Mouse (Mus musculus): ENCODE results near the gene Rpa2.

The Rpa2 gene

DNA sequence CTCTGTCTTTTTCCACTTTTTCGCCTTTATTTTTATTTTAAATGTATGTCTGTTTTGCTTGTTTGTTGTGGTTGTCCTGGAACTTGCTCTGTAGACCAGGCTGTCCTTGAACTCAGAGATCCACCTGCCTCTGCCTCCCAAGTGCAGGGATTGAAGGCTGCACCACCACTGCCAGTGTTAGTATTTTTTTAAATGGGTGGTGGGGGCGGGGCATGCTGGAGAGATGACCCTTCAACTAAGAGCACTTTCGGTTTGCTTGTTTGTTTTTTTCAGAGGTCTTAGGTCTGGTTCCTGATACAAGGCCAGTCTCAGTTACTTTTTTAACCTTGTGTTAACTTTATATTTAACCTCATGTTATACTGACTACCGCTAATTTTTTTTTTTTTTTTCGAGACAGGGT is 37.0 kb downstream of the Rpa2 start:
- no peak for DNase-seq

- no peak for DNase-seq
Measured at GRCm38 (mm10) chr4:132805599-132806197, 37.6 kb downstream of the Rpa2 start.

GRCm38 (mm10) chr4:132806620-132807191 is 38.6 kb downstream of the Rpa2 start:
- DNase-seq: no peak

DNA sequence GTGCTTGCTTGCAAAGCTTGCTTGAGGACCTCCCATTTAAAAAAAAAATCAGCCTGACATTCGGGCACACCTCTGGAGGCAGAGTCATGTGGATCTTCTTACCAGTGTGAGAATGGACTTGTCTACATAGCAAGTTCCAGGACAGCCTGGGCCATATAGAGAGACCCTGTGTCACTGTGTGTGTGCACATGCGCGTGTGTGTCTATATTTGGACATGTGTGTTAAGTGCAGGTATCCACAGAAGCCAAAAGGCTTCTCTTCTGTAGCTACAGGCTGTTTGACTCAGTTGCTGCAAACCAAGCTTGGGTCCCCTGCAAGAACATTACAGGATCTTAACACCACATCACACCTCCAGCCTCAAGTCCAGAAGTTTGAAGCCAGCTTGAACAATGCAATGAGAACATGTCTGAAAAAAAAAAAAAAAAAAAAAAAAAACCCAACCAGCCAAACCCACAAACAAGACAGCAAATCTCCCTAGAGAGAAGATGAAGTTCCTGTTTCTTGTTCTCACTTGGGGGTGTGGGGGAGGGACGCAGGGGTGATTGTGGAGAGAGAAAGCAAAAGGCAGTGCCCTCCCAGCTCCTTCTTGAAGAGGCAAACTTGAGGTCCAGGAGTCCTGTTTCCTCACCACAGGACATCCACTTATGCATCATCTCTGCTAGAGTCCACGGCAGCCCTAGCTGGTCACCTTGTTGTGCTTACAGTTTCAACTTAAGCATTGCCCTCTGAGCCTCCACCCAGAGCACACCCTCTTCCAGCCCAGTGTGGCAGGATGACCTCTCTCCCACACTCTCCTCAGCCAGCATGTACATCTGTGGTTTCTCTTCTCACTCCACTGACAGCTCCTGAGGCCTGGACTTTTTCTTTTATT is 39.9 kb downstream of the Rpa2 start:
- DNase-seq: no peak

DNA sequence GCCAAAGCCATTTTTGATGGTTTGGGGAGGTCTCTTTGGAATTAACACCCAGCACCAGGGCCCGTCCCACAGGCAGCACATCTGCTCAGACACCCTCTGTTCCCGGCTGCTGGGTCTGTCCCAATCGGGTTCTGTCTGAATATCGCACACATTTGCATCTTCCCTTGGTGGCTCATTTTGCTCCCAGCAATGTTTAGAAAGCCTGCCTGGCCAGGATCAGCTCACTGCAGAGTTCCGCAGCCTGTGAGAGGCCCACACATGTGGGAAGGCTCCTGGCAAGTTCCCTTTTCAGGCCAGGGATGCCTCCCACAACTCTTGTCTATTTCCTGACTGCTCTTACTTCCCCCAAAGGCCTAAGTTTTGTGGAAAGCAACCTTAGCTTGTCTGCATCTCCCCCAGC is 41.5 kb downstream of the Rpa2 start:
- no peak for DNase-seq

- DNase-seq: no peak
Measured at GRCm38 (mm10) chr4:132816404-132816803, 48.3 kb downstream of the Rpa2 start.

- DNase-seq: no peak
Measured at GRCm38 (mm10) chr4:132816855-132817254, 48.7 kb downstream of the Rpa2 start.

DNA sequence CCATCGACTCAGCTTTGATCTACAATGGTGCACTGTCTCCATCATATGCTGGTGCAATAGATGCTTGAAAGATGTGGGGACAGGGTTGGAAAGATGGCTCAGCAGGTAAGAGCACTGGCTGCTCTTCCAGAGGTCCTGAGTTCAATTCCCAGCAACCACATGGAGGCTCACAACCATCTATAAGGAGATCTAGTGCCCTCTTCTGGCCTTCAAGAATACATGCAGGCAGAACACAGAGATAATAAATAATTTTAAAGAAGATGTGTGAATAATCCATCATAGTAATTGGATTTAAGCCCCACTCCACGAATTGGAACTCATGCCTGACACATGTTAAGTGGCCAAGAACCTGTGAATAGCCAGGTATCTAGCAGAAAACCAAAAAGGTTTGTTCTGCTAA is 50.3 kb downstream of the Rpa2 start:
- no peak for DNase-seq

DNA sequence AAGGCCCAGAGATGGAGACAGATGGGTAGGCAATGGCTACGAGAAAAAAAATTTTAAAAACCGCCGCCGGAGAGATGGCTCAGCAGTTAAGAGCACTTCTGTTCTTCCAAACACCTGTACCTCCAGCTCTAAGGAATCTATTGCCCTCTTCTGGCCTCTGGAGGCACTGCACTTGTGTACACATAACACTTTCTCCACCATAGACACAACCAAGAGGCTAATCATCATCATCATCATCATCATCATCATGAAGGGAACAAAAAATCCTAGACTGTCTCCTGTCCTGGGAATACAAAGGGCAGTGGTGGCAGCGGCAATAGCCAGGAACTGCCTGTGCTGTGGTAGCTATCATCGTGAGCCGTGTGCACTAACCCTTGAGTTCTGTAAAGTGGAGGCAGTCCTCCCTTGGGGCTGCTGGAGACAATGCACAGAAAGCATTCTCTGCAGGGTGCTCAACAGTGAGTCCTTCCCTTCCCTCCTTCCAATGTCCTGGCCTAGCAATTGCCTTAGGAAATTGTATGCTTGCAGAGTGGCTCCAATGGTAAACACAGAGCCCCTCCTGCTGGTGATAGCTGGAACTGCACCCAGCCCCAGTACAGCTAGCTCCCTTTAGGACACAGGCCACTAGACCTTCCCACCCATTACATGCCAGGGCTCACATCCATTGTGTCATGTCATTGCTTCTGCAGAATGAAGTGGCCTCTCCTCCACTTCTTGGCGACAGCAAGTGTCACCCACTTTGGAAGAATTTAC is 55.7 kb downstream of the Rpa2 start:
- peak; percentile 79 to 81 for DNase-seq
